In the genomic region with DNA sequence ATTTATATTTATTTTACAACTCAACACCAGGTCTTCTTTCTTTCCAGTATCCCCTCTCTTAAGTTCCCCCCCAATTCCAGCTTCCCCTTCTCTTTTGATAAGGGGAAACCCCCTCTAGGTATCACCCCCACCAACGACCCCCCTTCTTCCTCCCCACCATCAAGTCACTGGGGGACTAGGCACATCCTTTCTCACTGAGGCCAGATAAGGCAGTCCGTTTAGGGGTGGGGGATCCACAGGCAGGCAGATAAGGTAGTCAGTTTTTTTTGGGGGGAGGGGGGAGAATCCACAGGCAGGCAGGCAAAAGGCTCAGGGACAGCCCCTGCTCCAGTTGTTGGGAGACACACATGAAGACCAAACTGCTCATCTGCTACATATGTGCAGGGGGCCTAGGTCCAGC, we compare ENCODE assay signal across 26 mouse cellular contexts. TPM values are rescaled to one million over a fixed set of nuclear protein-coding genes. Genes with fewer than 3 reads are reported as not detected.
"Had no signal": no experiment of that assay in that cellular context is flagged by ENCODE, and none has a peak within 500 bp of the region (broad histone marks: within the 10 kb centered on the region; RNA-seq: fewer than 3 reads in every experiment).

No protein-coding gene starts in this region.

- DNase-seq: retina, postnatal 1 day; right cerebral cortex, adult 18-20 months; right cerebral cortex, postnatal 14 days; right cerebral cortex, postnatal 25 days; right cerebral cortex, postnatal 4 days; spleen, adult 18-20 months; thymus, adult 18-20 months; thymus, adult 2 months; thymus, postnatal 14 days; thymus, postnatal 25 days; thymus, postnatal 36 days; thymus, postnatal 4 days had no signal

- H3K9ac ChIP-seq: neural tube, embryonic 12.5 days; neural tube, embryonic 13.5 days; neural tube, embryonic 15.5 days; stomach, embryonic 15.5 days had no signal

- H3K9me3 ChIP-seq: neural tube, embryonic 13.5 days; neural tube, embryonic 15.5 days; stomach, embryonic 15.5 days had no signal

- H3K4me1 ChIP-seq: neural tube, embryonic 12.5 days; neural tube, embryonic 13.5 days; neural tube, embryonic 15.5 days; stomach, embryonic 15.5 days had no signal

- H3K27ac ChIP-seq: neural tube, embryonic 12.5 days; neural tube, embryonic 13.5 days; neural tube, embryonic 15.5 days; stomach, embryonic 15.5 days; stomach, postnatal 0 days had no signal

- H3K36me3 ChIP-seq: neural tube, embryonic 12.5 days; neural tube, embryonic 13.5 days; neural tube, embryonic 15.5 days; stomach, embryonic 15.5 days had no signal

- H3K27me3 ChIP-seq: neural tube, embryonic 12.5 days; neural tube, embryonic 13.5 days; neural tube, embryonic 15.5 days; stomach, embryonic 15.5 days had no signal

- H3K4me2 ChIP-seq: neural tube, embryonic 12.5 days; neural tube, embryonic 13.5 days; neural tube, embryonic 15.5 days; stomach, embryonic 15.5 days had no signal

- H3K4me3 ChIP-seq: neural tube, embryonic 12.5 days; neural tube, embryonic 13.5 days; neural tube, embryonic 15.5 days; stomach, embryonic 15.5 days had no signal

RNA-seq across cellular contexts. Expression of gene Gm6657, which starts 1.3 kb away (rescaled TPM):
- total RNA-seq: neutrophil, adult 5-6 weeks had no signal
- polyA plus RNA-seq: neural tube, embryonic 11.5 days; neural tube, embryonic 12.5 days; neural tube, embryonic 13.5 days; neural tube, embryonic 14.5 days; neural tube, embryonic 15.5 days; small intestine, adult 2 months; spleen, adult 2 months; stomach, embryonic 14.5 days; stomach, embryonic 15.5 days; stomach, embryonic 16.5 days; stomach, postnatal 0 days; thymus, adult 2 months; thymus, postnatal 0 days; urinary bladder, adult 2 months had no signal
